Mouse (Mus musculus): ENCODE measurements at regions not wholly inside any gene's neighbourhood (a gene's known extent, or its start where the extent isn't known, plus 50 kb on each side); places are given as distances from the start of the nearest gene placed in this dataset.

DNA sequence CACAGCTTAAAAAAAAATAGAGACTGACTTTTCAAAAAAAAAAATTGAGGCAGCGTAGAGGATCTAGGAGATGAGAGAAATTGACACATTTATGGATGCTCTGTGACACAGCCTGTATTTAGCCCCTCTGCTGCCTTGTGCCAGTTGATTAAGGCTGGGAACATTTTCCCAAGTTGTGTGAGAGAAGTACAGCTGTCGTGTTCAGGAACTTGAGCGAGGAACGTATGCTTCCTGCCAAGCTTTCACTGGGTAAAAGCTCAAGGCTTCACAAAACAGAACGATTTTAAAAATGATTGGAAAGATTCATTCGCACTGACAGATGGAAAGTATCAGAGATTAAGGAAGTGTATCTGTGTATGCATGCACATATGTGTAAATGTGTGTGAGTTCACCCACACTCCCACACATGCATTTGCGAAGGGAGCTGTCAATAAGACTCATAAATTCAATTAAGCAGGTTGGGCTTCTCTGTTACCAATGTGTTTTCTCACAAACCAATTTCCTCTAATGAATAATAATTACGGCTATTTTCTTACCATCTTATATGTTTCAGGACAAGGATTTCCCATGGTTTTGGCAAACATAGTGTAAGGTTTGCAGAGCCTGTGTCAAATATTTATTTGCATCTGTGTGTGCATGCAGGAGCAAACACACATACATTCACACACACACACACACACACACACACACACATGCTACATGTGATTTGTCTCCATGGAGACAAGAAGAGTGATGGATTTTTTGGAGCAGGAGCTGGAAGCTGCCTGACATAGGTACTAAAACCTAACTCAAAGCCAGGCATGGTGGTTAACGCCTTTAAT lies 662.9 kb upstream of the Kirrel3 start:
- WGBS (ENCODE audit: insufficient replicate concordance), result 63% methylated on average over 9 of the region's 9 CpGs
- no peak overlapping the region for H3K4me2 ChIP-seq

DNA sequence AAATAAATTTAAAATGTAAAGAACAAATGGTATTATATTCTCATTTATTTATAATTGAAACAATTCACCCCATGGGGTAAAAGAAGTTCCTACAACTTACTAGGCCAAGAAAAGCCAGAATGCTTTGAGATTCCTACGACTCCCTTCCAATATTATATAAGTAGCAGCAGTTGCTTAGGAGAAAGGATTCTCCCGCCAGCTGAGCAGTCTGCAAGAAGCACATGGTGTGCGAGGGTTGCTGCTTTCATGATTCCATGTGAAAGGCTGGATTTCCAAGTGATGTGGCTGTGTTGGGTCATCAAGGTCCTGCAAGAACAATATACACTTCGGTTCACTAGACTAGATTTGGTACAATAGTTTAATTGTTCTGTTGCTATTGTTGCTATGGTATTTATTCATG lies 659.6 kb upstream of the Kirrel3 start:
- H3K9ac ChIP-seq, result no peak overlapping the region
- H3K27me3 ChIP-seq (replicated peaks), result no peaks in the 10 kb centered on the region
- H3K4me1 ChIP-seq, result no peaks in the 10 kb centered on the region
- no peak overlapping the region for H3K27ac ChIP-seq
- no peak for ATAC-seq
- H3K36me3 ChIP-seq, result no peaks in the 10 kb centered on the region
- no peaks in the 10 kb centered on the region for H3K9me3 ChIP-seq (replicated peaks)
- H3K4me3 ChIP-seq, result no peak overlapping the region
- WGBS (ENCODE audit: insufficient replicate concordance), result 58% methylated on average over 4 of the region's 4 CpGs
- H3K4me2 ChIP-seq, result no peak overlapping the region

More for the DNA sequence above, 662.9 kb upstream of the Kirrel3 start:
- ATAC-seq, result no peak
- no peaks in the 10 kb centered on the region for H3K4me1 ChIP-seq
- no peak overlapping the region for H3K9ac ChIP-seq
- no peaks in the 10 kb centered on the region for H3K9me3 ChIP-seq (replicated peaks)
- H3K4me3 ChIP-seq, result no peak overlapping the region
- no peak overlapping the region for H3K27ac ChIP-seq
- H3K27me3 ChIP-seq (replicated peaks), result no peaks in the 10 kb centered on the region
- H3K36me3 ChIP-seq, result no peaks in the 10 kb centered on the region

DNA sequence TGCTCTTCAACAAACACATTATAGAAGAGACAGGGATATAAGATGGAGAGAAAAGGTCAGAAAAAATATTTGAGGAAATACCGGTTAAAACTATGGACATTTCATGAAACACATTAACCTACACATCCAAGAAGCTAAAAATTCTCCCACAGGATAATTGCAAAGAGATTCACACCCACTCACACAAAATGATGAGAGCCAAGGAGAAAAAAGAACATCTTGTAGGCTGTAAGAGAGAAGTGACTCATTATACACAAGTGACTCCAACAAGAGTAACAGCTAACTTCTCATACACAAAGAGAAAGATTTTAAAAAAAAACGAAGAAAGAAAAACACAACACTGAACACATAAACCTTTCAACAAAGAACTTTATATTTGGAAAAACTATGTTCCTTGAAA lies 658.3 kb upstream of the Kirrel3 start:
- 50% methylated on average over 2 of the region's 2 CpGs for WGBS (ENCODE audit: insufficient replicate concordance)
- Histone ChIP-seq H3K27ac (no peak overlapping the region), H3K4me3 (no peak overlapping the region), H3K36me3 (no peaks in the 10 kb centered on the region), H3K27me3 (replicated peaks) (no peaks in the 10 kb centered on the region), H3K9me3 (replicated peaks) (no peaks in the 10 kb centered on the region), H3K9ac (no peak overlapping the region), H3K4me1 (no peaks in the 10 kb centered on the region), H3K4me2 (no peak overlapping the region)
- no peak for ATAC-seq

DNA sequence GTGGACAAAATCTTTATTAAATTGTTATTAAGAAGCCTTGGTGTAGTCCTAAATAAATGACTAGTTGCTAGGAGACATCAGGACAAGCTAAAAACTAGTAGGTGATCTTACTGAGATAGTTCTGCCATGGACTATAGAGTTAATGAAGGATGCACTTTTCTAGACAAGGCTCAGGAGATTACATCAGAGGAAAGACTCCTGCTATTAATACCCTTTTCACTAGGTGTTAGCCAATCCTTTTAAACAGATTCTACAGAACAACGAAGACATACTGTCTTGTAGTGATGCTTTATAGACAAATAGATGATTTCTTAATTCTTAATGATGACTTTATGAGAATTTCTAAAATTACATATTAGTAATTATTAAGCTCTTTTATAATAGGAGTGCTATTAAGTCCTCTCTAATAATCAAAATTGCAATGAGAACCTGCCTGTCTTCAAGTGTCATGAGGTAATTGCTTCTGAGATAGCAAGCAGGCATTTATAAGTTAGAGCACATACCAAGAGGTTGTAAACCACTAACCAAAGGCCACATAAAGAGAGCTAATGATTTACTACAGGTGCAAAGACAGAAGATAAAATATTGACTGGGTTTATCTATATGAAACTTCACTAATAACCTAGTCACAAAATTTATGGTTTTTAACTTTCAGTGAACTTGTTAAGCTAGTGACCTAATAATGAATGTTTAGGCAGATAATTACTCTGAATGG lies 647.9 kb upstream of the Kirrel3 start:
- Histone ChIP-seq H3K9ac (no peak overlapping the region), H3K9me3 (replicated peaks) (no peaks in the 10 kb centered on the region), H3K27ac (no peak overlapping the region), H3K4me3 (no peak overlapping the region), H3K4me1 (no peaks in the 10 kb centered on the region), H3K36me3 (no peaks in the 10 kb centered on the region), H3K27me3 (replicated peaks) (no peaks in the 10 kb centered on the region), H3K4me2 (no peak overlapping the region)
- ATAC-seq, result no peak
- 45% methylated on average over 1 of the region's 1 CpGs for WGBS (ENCODE audit: insufficient replicate concordance)

DNA sequence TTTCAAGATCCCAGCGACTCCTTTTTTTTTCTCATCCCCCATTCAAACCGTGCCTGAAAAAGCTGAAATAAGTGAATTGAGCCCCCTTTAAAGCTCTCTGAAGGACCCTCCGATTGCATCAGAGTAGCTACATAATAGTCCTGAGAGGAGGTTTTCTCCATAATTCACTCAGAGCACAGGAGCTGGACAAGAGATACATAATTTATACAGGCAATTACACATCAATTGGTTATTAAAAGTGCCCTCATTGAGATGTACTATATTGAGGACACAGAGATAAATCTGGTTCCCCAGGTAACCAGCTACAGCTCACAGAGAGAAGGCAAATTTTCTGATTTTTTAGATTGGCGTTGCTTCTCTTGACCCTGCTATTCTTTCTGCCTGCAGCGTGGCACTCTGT lies 636.1 kb upstream of the Kirrel3 start:
- 66% methylated on average over 5 of the region's 5 CpGs for WGBS (ENCODE audit: insufficient replicate concordance)
- Histone ChIP-seq H3K9ac (no peak overlapping the region), H3K27ac (no peak overlapping the region), H3K36me3 (no peaks in the 10 kb centered on the region), H3K4me1 (no peaks in the 10 kb centered on the region), H3K4me2 (no peak overlapping the region), H3K27me3 (replicated peaks) (no peaks in the 10 kb centered on the region), H3K9me3 (replicated peaks) (no peaks in the 10 kb centered on the region), H3K4me3 (no peak overlapping the region)
- ATAC-seq, result no peak

DNA sequence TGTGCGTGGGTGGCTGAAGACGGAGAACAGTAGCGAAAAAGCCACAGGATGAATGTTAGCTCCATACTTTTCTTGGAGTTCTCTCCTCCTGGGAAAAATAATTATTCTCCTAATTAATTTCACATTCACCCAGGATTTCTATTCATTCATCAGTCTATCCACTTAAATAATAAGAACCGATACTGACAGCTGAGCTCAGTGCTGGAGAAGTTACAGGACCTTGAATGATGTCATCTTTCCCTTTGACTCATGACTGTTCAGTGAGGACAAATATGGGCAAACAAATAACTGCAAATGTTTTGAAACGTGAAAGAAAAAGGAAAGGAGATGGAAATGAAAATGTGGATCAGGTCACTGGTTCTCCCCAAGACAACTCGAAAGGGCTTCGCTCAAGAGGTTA lies 635.7 kb upstream of the Kirrel3 start:
- Histone ChIP-seq H3K9me3 (replicated peaks) (no peaks in the 10 kb centered on the region), H3K27me3 (replicated peaks) (no peaks in the 10 kb centered on the region), H3K27ac (no peak overlapping the region), H3K4me2 (no peak overlapping the region), H3K9ac (no peak overlapping the region), H3K4me1 (no peaks in the 10 kb centered on the region), H3K36me3 (no peaks in the 10 kb centered on the region), H3K4me3 (no peak overlapping the region)
- 72% methylated on average over 7 of the region's 7 CpGs for WGBS (ENCODE audit: insufficient replicate concordance)
- no peak for ATAC-seq

DNA sequence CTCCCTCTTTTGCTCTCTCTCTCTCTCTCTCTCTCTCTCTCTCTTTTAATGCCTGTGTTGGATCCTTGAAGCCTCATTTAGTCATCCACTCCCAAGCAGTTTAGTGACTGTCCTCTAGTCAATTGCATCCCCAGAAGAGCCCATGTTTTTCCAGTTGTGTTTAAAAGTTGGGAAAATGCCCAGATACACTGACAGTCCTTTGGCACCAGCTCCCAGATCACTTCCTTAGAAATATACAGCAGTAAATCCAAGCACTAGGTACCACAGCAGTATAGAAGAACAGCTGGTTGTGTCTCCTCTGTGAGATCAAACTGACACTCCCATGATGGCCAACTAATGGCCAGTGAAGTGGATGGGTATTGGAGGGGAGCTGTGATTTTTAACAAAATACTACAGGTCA lies 634.7 kb upstream of the Kirrel3 start:
- no peak overlapping the region for H3K4me2 ChIP-seq
- H3K9ac ChIP-seq, result no peak overlapping the region
- H3K4me1 ChIP-seq, result no peaks in the 10 kb centered on the region
- H3K27me3 ChIP-seq (replicated peaks), result no peaks in the 10 kb centered on the region
- no peak overlapping the region for H3K27ac ChIP-seq
- H3K4me3 ChIP-seq, result no peak overlapping the region
- H3K9me3 ChIP-seq (replicated peaks), result no peaks in the 10 kb centered on the region
- no peaks in the 10 kb centered on the region for H3K36me3 ChIP-seq
- no peak for ATAC-seq

DNA sequence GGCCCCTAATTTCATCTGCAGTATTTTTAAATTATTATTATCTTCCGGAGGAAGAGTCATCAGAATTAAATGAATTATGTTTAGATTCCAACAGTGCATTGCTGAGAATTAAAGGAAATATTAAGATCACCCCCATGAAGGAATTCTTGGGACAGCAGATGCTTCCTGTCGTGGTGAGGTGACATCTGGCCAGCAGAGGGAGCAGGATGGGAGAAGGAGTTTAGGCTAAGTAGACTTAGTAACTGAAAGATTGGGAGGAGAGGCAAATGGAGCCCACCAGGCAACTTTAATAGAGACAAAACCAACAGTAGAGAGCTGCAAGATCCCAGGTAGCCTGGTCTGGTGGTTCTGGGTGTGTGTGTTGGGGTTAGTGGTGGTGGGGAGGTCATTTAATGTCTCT lies 629.5 kb upstream of the Kirrel3 start:
- Histone ChIP-seq H3K27ac (no peak overlapping the region), H3K9me3 (replicated peaks) (no peaks in the 10 kb centered on the region), H3K4me3 (no peak overlapping the region), H3K9ac (no peak overlapping the region), H3K27me3 (replicated peaks) (no peaks in the 10 kb centered on the region), H3K4me1 (no peaks in the 10 kb centered on the region), H3K36me3 (no peaks in the 10 kb centered on the region), H3K4me2 (no peak overlapping the region)
- no peak for ATAC-seq
- WGBS (ENCODE audit: insufficient replicate concordance), result 24% methylated on average over 2 of the region's 2 CpGs

DNA sequence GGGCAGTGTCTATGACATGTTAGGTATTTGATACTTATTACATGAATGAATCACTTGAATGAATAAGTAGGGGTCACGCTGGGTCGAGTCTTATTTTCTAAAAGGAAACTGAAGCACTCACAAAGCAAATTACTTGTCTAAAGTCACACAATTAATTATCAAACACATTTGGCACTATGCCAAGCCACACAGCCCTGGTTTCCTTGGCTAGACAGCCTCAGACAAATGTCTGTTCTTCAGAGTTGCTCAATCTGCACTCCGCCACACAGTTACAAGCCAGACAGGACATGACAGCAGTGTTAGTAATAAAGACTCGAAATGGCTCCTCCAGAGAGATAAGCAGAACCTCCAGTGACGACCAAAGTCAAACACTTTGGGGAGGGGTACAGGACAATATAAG lies 627.2 kb upstream of the Kirrel3 start:
- H3K4me2 ChIP-seq, result no peak overlapping the region
- H3K4me1 ChIP-seq, result no peaks in the 10 kb centered on the region
- H3K9ac ChIP-seq, result no peak overlapping the region
- no peaks in the 10 kb centered on the region for H3K36me3 ChIP-seq
- no peak overlapping the region for H3K27ac ChIP-seq
- no peak overlapping the region for H3K4me3 ChIP-seq
- no peak for ATAC-seq
- no peaks in the 10 kb centered on the region for H3K9me3 ChIP-seq (replicated peaks)
- H3K27me3 ChIP-seq (replicated peaks), result no peaks in the 10 kb centered on the region
- WGBS (ENCODE audit: insufficient replicate concordance), result 43% methylated on average over 5 of the region's 5 CpGs

DNA sequence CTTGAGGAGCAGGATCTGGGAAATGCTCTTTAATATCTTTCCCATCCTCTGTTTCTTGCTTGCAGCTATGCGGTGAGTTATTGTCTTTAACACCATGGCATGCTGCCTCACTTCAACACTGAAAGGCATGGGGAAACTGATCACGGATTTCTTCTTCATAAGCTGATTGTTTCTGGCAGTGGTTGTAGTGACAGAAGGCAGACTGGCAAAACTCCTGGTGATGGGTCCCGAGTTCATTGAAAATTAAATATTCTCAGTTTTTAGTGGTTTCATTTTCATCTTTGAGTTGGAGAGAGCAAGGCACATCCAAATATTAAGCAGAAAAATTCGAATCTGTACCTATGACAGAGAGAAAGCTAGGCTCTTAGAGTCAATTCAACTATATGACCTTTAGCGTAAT lies 617.0 kb upstream of the Kirrel3 start:
- Histone ChIP-seq H3K9ac (no peak overlapping the region), H3K9me3 (replicated peaks) (no peaks in the 10 kb centered on the region), H3K27me3 (replicated peaks) (no peaks in the 10 kb centered on the region), H3K4me1 (no peaks in the 10 kb centered on the region), H3K4me3 (no peak overlapping the region), H3K4me2 (no peak overlapping the region), H3K27ac (no peak overlapping the region), H3K36me3 (no peaks in the 10 kb centered on the region)
- WGBS (ENCODE audit: insufficient replicate concordance), result 60% methylated on average over 5 of the region's 5 CpGs
- ATAC-seq, result no peak

DNA sequence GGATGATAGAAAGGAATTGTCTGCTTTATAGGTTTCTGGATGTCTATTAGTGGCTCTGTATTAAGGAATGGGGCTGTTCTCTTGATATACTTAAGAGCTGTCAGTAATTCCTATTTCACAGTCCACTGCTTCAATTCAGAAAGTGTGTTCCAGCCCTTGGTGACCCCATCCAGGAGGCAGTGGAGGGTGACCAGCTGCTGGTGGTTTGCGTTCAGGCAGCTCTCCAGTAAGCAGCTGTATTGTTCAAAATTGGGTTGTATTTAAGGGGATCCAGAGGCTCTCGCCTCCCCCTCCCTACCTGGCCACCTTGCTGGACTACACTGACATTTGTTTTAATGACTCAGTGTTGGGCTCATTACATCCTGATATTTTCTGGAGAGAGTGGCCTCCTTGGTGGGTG lies 598.4 kb upstream of the Kirrel3 start:
- Histone ChIP-seq H3K27me3 (replicated peaks) (no peaks in the 10 kb centered on the region), H3K27ac (no peak overlapping the region), H3K9me3 (replicated peaks) (no peaks in the 10 kb centered on the region), H3K36me3 (no peaks in the 10 kb centered on the region), H3K9ac (no peak overlapping the region), H3K4me1 (no peaks in the 10 kb centered on the region), H3K4me2 (no peak overlapping the region), H3K4me3 (no peak overlapping the region)
- ATAC-seq, result no peak
- 51% methylated on average over 2 of the region's 2 CpGs for WGBS (ENCODE audit: insufficient replicate concordance)

DNA sequence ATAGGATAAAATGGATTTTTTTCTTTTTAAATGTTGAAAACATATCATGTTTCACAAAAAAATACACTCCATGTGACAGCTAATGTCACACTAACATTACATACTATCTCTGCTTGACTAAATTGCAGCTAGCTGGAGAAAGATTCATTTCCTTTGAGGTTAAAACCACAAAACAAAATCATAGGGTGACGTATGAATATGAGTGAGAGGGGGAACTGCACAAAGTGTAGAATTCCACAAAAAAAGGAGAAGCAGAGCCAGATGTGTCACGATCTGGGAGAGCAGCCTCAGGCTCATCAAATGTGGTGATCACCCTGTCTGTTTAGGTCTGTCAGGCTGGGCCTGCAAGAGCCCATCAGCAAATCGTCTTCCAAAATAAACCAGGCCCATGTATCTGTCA lies 593.7 kb upstream of the Kirrel3 start:
- no peaks in the 10 kb centered on the region for H3K27me3 ChIP-seq (replicated peaks)
- H3K4me3 ChIP-seq, result no peak overlapping the region
- no peak overlapping the region for H3K27ac ChIP-seq

More for the DNA sequence above, 593.7 kb upstream of the Kirrel3 start:
- no peak overlapping the region for H3K4me2 ChIP-seq
- no peaks in the 10 kb centered on the region for H3K4me1 ChIP-seq
- no peaks in the 10 kb centered on the region for H3K9me3 ChIP-seq (replicated peaks)
- WGBS (ENCODE audit: insufficient replicate concordance), result 32% methylated on average over 3 of the region's 3 CpGs
- ATAC-seq, result no peak
- no peak overlapping the region for H3K9ac ChIP-seq
- no peaks in the 10 kb centered on the region for H3K36me3 ChIP-seq
